Mouse (Mus musculus) adrenal gland, adult 8-10 months (tissue): ENCODE measurements around the gene Gm21969. TPM values are rescaled to one million over a fixed set of nuclear protein-coding genes. Genes with fewer than 3 reads are reported as not detected.
A peak's percentile ranks its signal among the peaks of the same experiment; 100 is the strongest.

Source experiments
- DNase-seq: peaks from one replicate; pipeline ENCODE4 v3.0.0; 2022
- microRNA-seq, 2 experiments: library from miRNA; unstranded; fragments of <30 nt; microRNA quantifications; one replicate each; pipeline ENCODE4 v1.2.0; 2022
- total RNA-seq, 4 experiments: library from RNA; stranded (reverse); gene quantifications; 2 replicates each; pipeline ENCODE4 v1.2.4; 2022

The Gm21969 gene
- total RNA-seq, 4 experiments from 2014 or later = 0.09 to 0.25 TPM; not detected in 2

GRCm38 (mm10) chr4:139661897-139662296 is 58.9 kb downstream of the Gm21969 start:
- DNase-seq = no peak

GRCm38 (mm10) chr4:139667632-139668031 is 64.6 kb downstream of the Gm21969 start:
- no peak for DNase-seq

- no peak for DNase-seq
These were observed 66.9 kb downstream of the Gm21969 start for GRCm38 (mm10) chr4:139669847-139670246.

- no peak for DNase-seq
These were observed 72.7 kb downstream of the Gm21969 start for GRCm38 (mm10) chr4:139675696-139676095.

GRCm38 (mm10) chr4:139683728-139684638 is 81.0 kb downstream of the Gm21969 start:
- peak; percentile 94 for DNase-seq

GRCm38 (mm10) chr4:139684639-139685017 is 81.6 kb downstream of the Gm21969 start:
- DNase-seq = peak; percentile 51

GRCm38 (mm10) chr4:139688058-139688457 is 85.1 kb downstream of the Gm21969 start:
- no peak for DNase-seq

- DNase-seq = no peak
These were observed 86.8 kb downstream of the Gm21969 start for GRCm38 (mm10) chr4:139689627-139690269.

- DNase-seq = no peak
These were observed 90.3 kb downstream of the Gm21969 start for GRCm38 (mm10) chr4:139693315-139693714.

GRCm38 (mm10) chr4:139697755-139698154 is 94.8 kb downstream of the Gm21969 start:
- no peak for DNase-seq

- no peak for DNase-seq
These were observed 95.6 kb downstream of the Gm21969 start for GRCm38 (mm10) chr4:139698602-139699001.

GRCm38 (mm10) chr4:139702914-139703313 is 99.9 kb downstream of the Gm21969 start:
- no peak for DNase-seq

- DNase-seq = no peak
These were observed 100.5 kb downstream of the Gm21969 start for GRCm38 (mm10) chr4:139703468-139703867.

- DNase-seq = no peak
These were observed 103.0 kb downstream of the Gm21969 start for GRCm38 (mm10) chr4:139705986-139706385.

GRCm38 (mm10) chr4:139710467-139711334 is 107.7 kb downstream of the Gm21969 start:
- DNase-seq = no peak

Small RNA genes lying within 50 kb of the gene (microRNA-seq; reads per million reads assigned to microRNA genes)
- gene Gm25571 = 0 reads per million in 2 experiments
- gene Mir7020 = 0 to 0.84 reads per million in 2 experiments

Other genes starting within 250 kb of the Gm21969 start
- 10 to 100 TPM; 10.7 to 13.3 (median 12.0) TPM for gene Iffo2, start 72.6 kb upstream of the Gm21969 start, total RNA-seq
- 100 to 1,000 TPM in 2 of 4 experiments, 10 to 100 TPM in 2; 62.6 to 149 (median 97.9) TPM for gene Aldh4a1, start 19.7 kb downstream of the Gm21969 start, total RNA-seq
- gene Tas1r2, start 50.4 kb downstream of the Gm21969 start, total RNA-seq = not detected
- gene Pax7, start 230.3 kb downstream of the Gm21969 start, total RNA-seq = not detected